Mouse (Mus musculus): ENCODE results near the gene Sp2.

Sp2 gene

GRCm38 (mm10) chr11:96940578-96941465, 41.9 kb downstream of the Sp2 start:
- DNase-seq (ENCODE audit: low read depth, low spot score) = no peak

GRCm38 (mm10) chr11:96938426-96938800, 44.3 kb downstream of the Sp2 start:
- DNase-seq (ENCODE audit: low read depth, low spot score) = no peak

GRCm38 (mm10) chr11:96937549-96938425, 45.0 kb downstream of the Sp2 start:
- no peak for DNase-seq (ENCODE audit: low read depth, low spot score)

GRCm38 (mm10) chr11:96935872-96936650, 46.7 kb downstream of the Sp2 start:
- DNase-seq (ENCODE audit: low read depth, low spot score) = no peak

GRCm38 (mm10) chr11:96934921-96935356, 47.8 kb downstream of the Sp2 start:
- DNase-seq (ENCODE audit: low read depth, low spot score) = peak; percentile 84

- no peak for DNase-seq (ENCODE audit: low read depth, low spot score)
These were observed 49.0 kb downstream of the Sp2 start for GRCm38 (mm10) chr11:96933562-96934276.

GRCm38 (mm10) chr11:96931327-96932062, 51.3 kb downstream of the Sp2 start:
- DNase-seq (ENCODE audit: low read depth, low spot score) = no peak

GRCm38 (mm10) chr11:96929766-96930331, 52.9 kb downstream of the Sp2 start:
- no peak for DNase-seq (ENCODE audit: low read depth, low spot score)

- no peak for DNase-seq (ENCODE audit: low read depth, low spot score)
These were observed 53.5 kb downstream of the Sp2 start for GRCm38 (mm10) chr11:96929096-96929765.

- no peak for DNase-seq (ENCODE audit: low read depth, low spot score)
These were observed 54.1 kb downstream of the Sp2 start for GRCm38 (mm10) chr11:96928691-96929090.

- no peak for DNase-seq (ENCODE audit: low read depth, low spot score)
These were observed 54.7 kb downstream of the Sp2 start, which contains the start of gene Prr15l for GRCm38 (mm10) chr11:96928088-96928487. Gene Prr15l (plus strand): TSS chr11:96928104.

- DNase-seq (ENCODE audit: low read depth, low spot score) = no peak
These were observed 56.2 kb downstream of the Sp2 start for GRCm38 (mm10) chr11:96926587-96926986.

- no peak for DNase-seq (ENCODE audit: low read depth, low spot score)
These were observed 57.1 kb downstream of the Sp2 start for GRCm38 (mm10) chr11:96925469-96926148.

GRCm38 (mm10) chr11:96924861-96925260, 57.9 kb downstream of the Sp2 start:
- no peak for DNase-seq (ENCODE audit: low read depth, low spot score)

GRCm38 (mm10) chr11:96919003-96919402, 63.8 kb downstream of the Sp2 start:
- DNase-seq (ENCODE audit: low read depth, low spot score) = no peak

GRCm38 (mm10) chr11:96917415-96917814, 65.3 kb downstream of the Sp2 start:
- peak; percentile 81 for DNase-seq (ENCODE audit: low read depth, low spot score)

GRCm38 (mm10) chr11:96916885-96917396, 65.8 kb downstream of the Sp2 start:
- no peak for DNase-seq (ENCODE audit: low read depth, low spot score)

All from c-Kit-negative CD71-positive TER-119-positive erythroid progenitor cells, embryonic 14.5 days (primary cell).